In the genomic region with DNA sequence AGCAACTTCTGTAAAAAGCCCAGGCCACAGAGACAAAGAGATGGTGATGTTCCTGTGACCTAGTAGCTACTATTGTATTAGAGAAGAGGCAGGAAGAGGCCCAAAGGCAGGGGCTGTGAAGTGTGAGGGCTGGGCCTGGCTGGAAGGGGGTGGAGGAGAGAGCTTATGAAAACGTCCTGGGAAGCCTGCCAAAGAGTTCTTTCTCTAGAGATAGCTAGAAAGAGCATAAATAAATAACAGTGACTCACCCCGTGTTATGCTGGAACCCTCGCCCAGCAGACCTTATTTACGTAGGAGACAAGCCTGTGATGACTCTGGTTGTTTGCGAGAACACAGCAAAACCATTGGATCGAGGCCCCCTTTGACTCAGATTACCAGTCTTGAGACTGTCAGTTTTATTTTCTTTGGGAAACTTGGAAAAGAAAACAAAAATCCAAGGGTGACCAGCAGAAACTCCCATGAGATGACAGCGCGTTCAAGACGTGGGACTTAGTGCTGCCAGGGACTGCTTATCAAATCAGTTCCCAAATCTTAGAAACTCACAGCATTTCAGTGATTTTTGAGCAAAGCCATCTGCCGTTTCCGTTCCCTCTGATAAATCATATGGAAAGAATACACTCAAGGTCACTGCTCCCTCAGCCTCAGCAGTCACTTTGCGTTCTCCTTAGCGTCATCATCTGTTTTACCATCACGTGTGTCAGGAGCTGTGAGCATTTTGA, we compare ENCODE assay signal across 8 mouse cellular contexts. TPM values are rescaled to one million over a fixed set of nuclear protein-coding genes. Genes with fewer than 3 reads are reported as not detected.
DNase-seq lines count a peak whose midpoint lies in the region; ATAC-seq and TF ChIP-seq lines count a peak whose summit lies in the region.

No protein-coding gene starts in this region.

- 58% methylated on average over 14 of the region's 14 CpGs for WGBS in neural tube, embryonic 14.5 days
- WGBS in forebrain, postnatal 0 days, result 42% methylated on average over 14 of the region's 14 CpGs

- no peaks in the 10 kb centered on the region for H3K9me3 ChIP-seq in neural tube, embryonic 14.5 days (ENCODE audit: control insufficient read depth, low read length)
- no peaks in the 10 kb centered on the region for H3K9me3 ChIP-seq in forebrain, postnatal 0 days (ENCODE audit: low read length)

- H3K27ac ChIP-seq in neural tube, embryonic 14.5 days (ENCODE audit: low read depth, low read length), result no peak overlapping the region
- no peak overlapping the region for H3K27ac ChIP-seq in forebrain, postnatal 0 days (ENCODE audit: low read depth, low read length)

- no peak for TF ChIP-seq CTCF in forebrain, postnatal 0 days (IDR thresholded peaks at IDR 0.05; ENCODE audit: low read depth)

- H3K4me1 ChIP-seq in neural tube, embryonic 14.5 days (ENCODE audit: control insufficient read depth, insufficient read depth, low read length), result no peaks in the 10 kb centered on the region; the same call in 1 of the 2 replicates
- H3K4me1 ChIP-seq in forebrain, postnatal 0 days (ENCODE audit: insufficient read depth), result no peaks in the 10 kb centered on the region

- intact Hi-C loops in heart, postnatal 25 days (cut with DNase I), result no loop called here

- peak; percentile 78; the same call in 1 of the 2 replicates for ATAC-seq in neural tube, embryonic 14.5 days (ENCODE audit: low read depth)
- peak; percentile 60 for ATAC-seq in forebrain, postnatal 0 days

- no peak overlapping the region for H3K9ac ChIP-seq in neural tube, embryonic 14.5 days (replicated peaks; ENCODE audit: low read depth, low read length)
- no peak overlapping the region for H3K9ac ChIP-seq in forebrain, postnatal 0 days

- DNase-seq in neural tube, embryonic 10.5 days (ENCODE audit: extremely low spot score, low spot score), result no peak
- peak; percentile 32 for DNase-seq in forebrain, postnatal 0 days
- peak; percentile 75 for DNase-seq in heart, postnatal 25 days (ENCODE audit: low spot score)
- DNase-seq in left cerebral cortex, adult 18-20 months (ENCODE audit: low spot score in 2 of 2), result peak; percentile 39 to 43
- DNase-seq in lung, postnatal 4 days, result peak; percentile 81 to 82
- DNase-seq in urinary bladder, postnatal 14 days (ENCODE audit: low spot score), result peak; percentile 85
- DNase-seq in thymus, postnatal 25 days, result no peak

- no peaks in the 10 kb centered on the region for H3K27me3 ChIP-seq in neural tube, embryonic 14.5 days (ENCODE audit: control insufficient read depth, insufficient read depth, low read length)
- H3K27me3 ChIP-seq in forebrain, postnatal 0 days (ENCODE audit: insufficient read depth, low read length), result no peaks in the 10 kb centered on the region

- H3K4me2 ChIP-seq in neural tube, embryonic 14.5 days (ENCODE audit: low read depth, low read length), result no peak overlapping the region
- H3K4me2 ChIP-seq in forebrain, postnatal 0 days (ENCODE audit: low read depth), result no peak overlapping the region

- no peak overlapping the region for H3K4me3 ChIP-seq in neural tube, embryonic 14.5 days (ENCODE audit: low read depth, low read length)
- no peak overlapping the region for H3K4me3 ChIP-seq in forebrain, postnatal 0 days (ENCODE audit: low read depth, low read length)

- H3K36me3 ChIP-seq in neural tube, embryonic 14.5 days (ENCODE audit: control insufficient read depth, insufficient read depth, low read length), result no peaks in the 10 kb centered on the region
- no peaks in the 10 kb centered on the region for H3K36me3 ChIP-seq in forebrain, postnatal 0 days (ENCODE audit: insufficient read depth)

RNA-seq across cellular contexts. Expression of a gene that starts 46.7 kb away (rescaled TPM):
- 2.8 and 9.2 TPM in 2 replicates for polyA plus RNA-seq in neural tube, embryonic 14.5 days (2014; fragmentation: Nextera tagmentation; extraction: Ambion mirVana)
- 12.5 and 13.8 TPM in 2 replicates for total RNA-seq in forebrain, postnatal 0 days (2014; rRNA removed)
- polyA plus RNA-seq in forebrain, postnatal 0 days (2015; fragmentation: Nextera tagmentation; extraction: Ambion mirVana), result 3.7 and 5.1 TPM in 2 replicates
- total RNA-seq in heart, postnatal 25 days (2021), result 10 to 100 TPM; 26.9 to 28.0 TPM
- 10 to 100 TPM in 1 of 2 experiments, 1 to 10 TPM in 1; 9.2 to 10.0 TPM for total RNA-seq in left cerebral cortex, adult 18-20 months (2021)

Comparison
In these comparisons a context has a peak if more than half of its experiments do, and no peak if none do; other contexts are left out.
1. DNase-seq: peak in forebrain, postnatal 0 days (single experiment), heart, postnatal 25 days (single experiment), left cerebral cortex, adult 18-20 months (2 of 2), lung, postnatal 4 days (2 of 2) and urinary bladder, postnatal 14 days (single experiment); none in neural tube, embryonic 10.5 days (single experiment) and thymus, postnatal 25 days (single experiment).